Mouse (Mus musculus): Measurements from ENCODE around the gene Nufip2. TPM values are rescaled to one million over a fixed set of nuclear protein-coding genes. Genes with fewer than 3 reads are reported as not detected.

The Nufip2 gene
- polyA plus RNA-seq, 1 experiment from 2014 or later = 3.5 TPM

- ATAC-seq (no peak), DNase-seq (ENCODE audit: low spot score) (no peak)
- Histone ChIP-seq H3K36me3 (ENCODE audit: control insufficient read depth, insufficient read depth, low read length) (peaks cover 16% of the 10 kb centered on the region), H3K27me3 (replicated peaks; ENCODE audit: control insufficient read depth, insufficient read depth, low read length) (no peaks in the 10 kb centered on the region), H3K4me2 (ENCODE audit: low read length) (no peak overlapping the region), H3K9ac (ENCODE audit: low read length) (no peak overlapping the region; the same call in 1 of the 2 replicates), H3K9me3 (replicated peaks; ENCODE audit: control insufficient read depth, low read length) (no peaks in the 10 kb centered on the region), H3K4me3 (ENCODE audit: low read depth, low read length) (no peak overlapping the region), H3K27ac (ENCODE audit: low read depth, low read length) (0 out of 2 replicates have a peak overlapping the region, but pooled peaks have one; percentile 39), H3K4me1 (ENCODE audit: control insufficient read depth, insufficient read depth, low read length) (peaks cover 27% of the 10 kb centered on the region)
- 71% methylated on average over 10 of the region's 10 CpGs for WGBS
These were observed 97.3 kb downstream of the Nufip2 start for GRCm38 (mm10) chr11:77783211-77783746.

- ATAC-seq (no peak), DNase-seq (ENCODE audit: low spot score) (no peak)
- Histone ChIP-seq H3K9ac (ENCODE audit: low read length) (peak overlapping the region; percentile 21; the same call in 1 of the 2 replicates), H3K4me2 (ENCODE audit: low read length) (no peak overlapping the region), H3K9me3 (replicated peaks; ENCODE audit: control insufficient read depth, low read length) (no peaks in the 10 kb centered on the region), H3K27me3 (replicated peaks; ENCODE audit: control insufficient read depth, insufficient read depth, low read length) (no peaks in the 10 kb centered on the region), H3K4me3 (ENCODE audit: low read depth, low read length) (no peak overlapping the region), H3K4me1 (ENCODE audit: control insufficient read depth, insufficient read depth, low read length) (peaks cover 27% of the 10 kb centered on the region), H3K36me3 (ENCODE audit: control insufficient read depth, insufficient read depth, low read length) (peaks cover 9% of the 10 kb centered on the region; the same call in 1 of the 2 replicates), H3K27ac (ENCODE audit: low read depth, low read length) (peak overlapping the region; percentile 39; the same call in 1 of the 2 replicates)
- 63% methylated on average over 18 of the region's 18 CpGs for WGBS
These were observed 98.0 kb downstream of the Nufip2 start for GRCm38 (mm10) chr11:77783747-77784646.

GRCm38 (mm10) chr11:77784894-77785293 is 98.9 kb downstream of the Nufip2 start:
- Histone ChIP-seq H3K4me1 (ENCODE audit: control insufficient read depth, insufficient read depth, low read length) (peaks cover 27% of the 10 kb centered on the region), H3K9ac (ENCODE audit: low read length) (no peak overlapping the region), H3K9me3 (replicated peaks; ENCODE audit: control insufficient read depth, low read length) (no peaks in the 10 kb centered on the region), H3K27ac (ENCODE audit: low read depth, low read length) (0 out of 2 replicates have a peak overlapping the region, but pooled peaks have one; percentile 14), H3K4me3 (ENCODE audit: low read depth, low read length) (no peak overlapping the region), H3K36me3 (ENCODE audit: control insufficient read depth, insufficient read depth, low read length) (0 out of 2 replicates have a peak, but pooled peaks cover 3% of the 10 kb centered on the region), H3K27me3 (replicated peaks; ENCODE audit: control insufficient read depth, insufficient read depth, low read length) (no peaks in the 10 kb centered on the region), H3K4me2 (ENCODE audit: low read length) (no peak overlapping the region)
- DNase-seq (ENCODE audit: low spot score) (no peak), ATAC-seq (no peak)
- WGBS = 88% methylated on average over 9 of the region's 9 CpGs

- Histone ChIP-seq H3K27me3 (replicated peaks; ENCODE audit: control insufficient read depth, insufficient read depth, low read length) (no peaks in the 10 kb centered on the region), H3K36me3 (ENCODE audit: control insufficient read depth, insufficient read depth, low read length) (0 out of 2 replicates have a peak, but pooled peaks cover 3% of the 10 kb centered on the region), H3K4me1 (ENCODE audit: control insufficient read depth, insufficient read depth, low read length) (peaks cover 30% of the 10 kb centered on the region), H3K9me3 (replicated peaks; ENCODE audit: control insufficient read depth, low read length) (no peaks in the 10 kb centered on the region), H3K9ac (ENCODE audit: low read length) (no peak overlapping the region), H3K27ac (ENCODE audit: low read depth, low read length) (peak overlapping the region; percentile 21; the same call in 1 of the 2 replicates), H3K4me2 (ENCODE audit: low read length) (no peak overlapping the region), H3K4me3 (ENCODE audit: low read depth, low read length) (no peak overlapping the region)
- ATAC-seq = no peak
- no peak for DNase-seq (ENCODE audit: low spot score)
- 24% methylated on average over 5 of the region's 5 CpGs for WGBS
These were observed 99.4 kb downstream of the Nufip2 start for GRCm38 (mm10) chr11:77785396-77785767.

DNA sequence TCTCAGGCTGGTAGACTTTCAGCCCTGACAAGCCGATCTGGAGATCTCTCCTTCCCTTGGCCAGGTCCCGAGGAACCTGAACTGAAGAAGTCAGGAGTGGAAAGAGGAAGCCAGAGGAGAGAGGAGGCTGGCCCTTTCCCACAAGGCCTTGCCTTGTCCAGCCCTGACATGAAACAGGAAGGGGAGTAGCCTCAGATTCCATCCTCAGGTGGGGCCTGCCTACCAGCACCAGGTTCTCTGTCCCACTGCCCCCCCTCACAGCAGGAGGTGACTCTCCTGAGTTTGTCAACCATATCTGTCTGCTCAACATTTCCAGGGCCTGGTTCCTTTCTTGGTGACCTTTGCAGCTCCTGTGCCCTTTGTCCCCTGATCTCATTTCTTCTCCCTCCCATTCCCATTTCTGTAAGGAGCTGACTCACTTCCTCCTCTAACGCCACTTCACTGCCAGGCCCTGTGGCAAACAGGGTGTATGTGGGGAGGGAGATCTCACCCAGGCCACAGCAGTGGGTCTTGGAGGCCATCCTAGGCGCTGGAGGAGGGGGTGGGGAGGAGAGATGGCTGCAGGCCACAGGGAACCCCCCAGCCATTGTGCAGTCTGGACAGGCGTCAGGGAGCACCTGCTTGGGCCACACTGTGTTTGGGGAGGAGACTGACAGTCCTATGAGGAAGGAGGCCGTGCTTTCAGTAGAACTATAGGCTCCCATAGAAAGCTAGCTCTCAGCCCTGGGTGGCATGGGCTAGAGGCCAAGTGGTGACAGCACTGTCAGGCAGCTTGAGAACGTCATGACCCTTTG is 100.0 kb downstream of the Nufip2 start:
- no peak overlapping the region for H3K4me3 ChIP-seq (ENCODE audit: low read depth, low read length)
- no peaks in the 10 kb centered on the region for H3K36me3 ChIP-seq (ENCODE audit: control insufficient read depth, insufficient read depth, low read length)
- no peak overlapping the region for H3K4me2 ChIP-seq (ENCODE audit: low read length)
- peak; percentile 55 for DNase-seq (ENCODE audit: low spot score)
- peak overlapping the region; percentile 21; the same call in 1 of the 2 replicates for H3K27ac ChIP-seq (ENCODE audit: low read depth, low read length)
- no peaks in the 10 kb centered on the region for H3K9me3 ChIP-seq (replicated peaks; ENCODE audit: control insufficient read depth, low read length)
- no peaks in the 10 kb centered on the region for H3K27me3 ChIP-seq (replicated peaks; ENCODE audit: control insufficient read depth, insufficient read depth, low read length)
- 44% methylated on average over 6 of the region's 7 CpGs for WGBS
- peaks cover 36% of the 10 kb centered on the region for H3K4me1 ChIP-seq (ENCODE audit: control insufficient read depth, insufficient read depth, low read length)
- ATAC-seq = peak; percentile 49; the same call in 1 of the 2 replicates
- H3K9ac ChIP-seq (ENCODE audit: low read length) = 0 out of 2 replicates have a peak overlapping the region, but pooled peaks have one; percentile 2

DNA sequence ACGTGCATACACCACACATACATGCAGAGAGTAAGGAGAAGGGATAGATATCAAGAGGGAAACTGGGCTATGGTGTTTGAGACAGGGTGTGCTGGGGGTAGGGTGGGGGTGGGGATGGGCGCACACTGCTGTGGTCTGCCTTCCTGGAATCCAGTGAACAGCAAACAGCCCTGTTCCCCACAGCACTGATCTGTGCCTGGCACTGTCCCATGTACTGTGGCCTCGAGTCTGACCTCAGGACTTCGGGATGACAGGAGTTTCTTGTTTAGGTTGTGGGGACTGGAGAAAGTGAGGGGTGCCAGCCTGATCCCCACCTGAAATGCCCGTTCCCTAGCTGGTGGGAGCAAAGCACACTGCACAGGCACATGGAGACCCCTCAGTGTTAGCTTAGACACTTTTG is 101.8 kb downstream of the Nufip2 start, which contains the start of gene Gm10277:
Gene Gm10277 (minus strand): TSS at position 41 of the 400 bp plus-strand sequence.
- H3K4me3 ChIP-seq (ENCODE audit: low read depth, low read length) = no peak within 1 kb of the TSS
- H3K36me3 ChIP-seq (ENCODE audit: control insufficient read depth, insufficient read depth, low read length) = no peaks in the 10 kb centered on the region
- ATAC-seq (no peak), DNase-seq (ENCODE audit: low spot score) (no peak)
- H3K27me3 ChIP-seq (replicated peaks; ENCODE audit: control insufficient read depth, insufficient read depth, low read length) = no peaks in the 10 kb centered on the region
- H3K4me2 ChIP-seq (ENCODE audit: low read length) = no peak within 1 kb of the TSS
- no peaks in the 10 kb centered on the region for H3K9me3 ChIP-seq (replicated peaks; ENCODE audit: control insufficient read depth, low read length)
- WGBS = 83% methylated on average over 5 of the region's 5 CpGs
- no peak within 1 kb of the TSS for H3K9ac ChIP-seq (ENCODE audit: low read length)
- peak within 1 kb of the TSS; percentile 30; the same call in 1 of the 2 replicates for H3K27ac ChIP-seq (ENCODE audit: low read depth, low read length)
- H3K4me1 ChIP-seq (ENCODE audit: control insufficient read depth, insufficient read depth, low read length) = peaks cover 53% of the 10 kb centered on the region

- no peak overlapping the region for H3K27ac ChIP-seq (ENCODE audit: low read depth, low read length)
- no peak overlapping the region for H3K4me3 ChIP-seq (ENCODE audit: low read depth, low read length)
- no peaks in the 10 kb centered on the region for H3K36me3 ChIP-seq (ENCODE audit: control insufficient read depth, insufficient read depth, low read length)
- ATAC-seq = no peak
- H3K4me1 ChIP-seq (ENCODE audit: control insufficient read depth, insufficient read depth, low read length) = peaks cover 49% of the 10 kb centered on the region
- no peaks in the 10 kb centered on the region for H3K9me3 ChIP-seq (replicated peaks; ENCODE audit: control insufficient read depth, low read length)
- no peak overlapping the region for H3K9ac ChIP-seq (ENCODE audit: low read length)
- H3K4me2 ChIP-seq (ENCODE audit: low read length) = no peak overlapping the region
- WGBS = 93% methylated on average over 5 of the region's 5 CpGs
- no peak for DNase-seq (ENCODE audit: low spot score)
- H3K27me3 ChIP-seq (replicated peaks; ENCODE audit: control insufficient read depth, insufficient read depth, low read length) = no peaks in the 10 kb centered on the region
These were observed 103.6 kb downstream of the Nufip2 start for GRCm38 (mm10) chr11:77789512-77789911.

DNA sequence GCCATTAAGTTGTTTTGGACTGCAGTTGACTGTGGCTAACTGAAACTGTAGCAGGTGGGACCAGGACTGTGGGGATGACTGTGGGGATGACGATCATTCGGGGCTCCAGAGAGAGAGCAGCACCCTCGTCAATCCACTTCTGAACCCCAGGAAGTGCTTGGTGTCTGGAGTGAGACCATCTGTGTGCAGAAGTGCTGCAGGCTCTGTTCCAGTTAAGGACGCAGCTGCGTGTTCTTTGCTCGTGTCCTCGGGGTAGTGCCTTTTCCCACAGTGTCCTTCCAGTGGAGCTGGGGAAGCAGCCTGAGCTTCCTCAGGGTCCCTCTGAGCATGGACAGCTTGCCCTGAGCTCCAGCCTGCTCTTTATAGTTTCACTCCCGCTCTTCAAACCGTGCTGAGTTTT is 104.3 kb downstream of the Nufip2 start:
- Histone ChIP-seq H3K4me2 (ENCODE audit: low read length) (no peak overlapping the region), H3K4me3 (ENCODE audit: low read depth, low read length) (no peak overlapping the region), H3K9me3 (replicated peaks; ENCODE audit: control insufficient read depth, low read length) (no peaks in the 10 kb centered on the region), H3K9ac (ENCODE audit: low read length) (peak overlapping the region; percentile 40; the same call in 1 of the 2 replicates), H3K36me3 (ENCODE audit: control insufficient read depth, insufficient read depth, low read length) (no peaks in the 10 kb centered on the region), H3K27ac (ENCODE audit: low read depth, low read length) (peak overlapping the region; percentile 76), H3K27me3 (replicated peaks; ENCODE audit: control insufficient read depth, insufficient read depth, low read length) (no peaks in the 10 kb centered on the region), H3K4me1 (ENCODE audit: control insufficient read depth, insufficient read depth, low read length) (peaks cover 44% of the 10 kb centered on the region)
- DNase-seq (ENCODE audit: low spot score) (no peak), ATAC-seq (no peak)
- 53% methylated on average over 9 of the region's 9 CpGs for WGBS

Data from forebrain, embryonic 14.5 days (tissue).